Mouse (Mus musculus): ENCODE measurements around the gene Haus2. TPM values are rescaled to one million over a fixed set of nuclear protein-coding genes. Genes with fewer than 3 reads are reported as not detected.

Haus2 gene
- polyA plus RNA-seq, 3 experiments from 2014 or later = 15.6 to 19.5 (median 18.0) TPM

DNA sequence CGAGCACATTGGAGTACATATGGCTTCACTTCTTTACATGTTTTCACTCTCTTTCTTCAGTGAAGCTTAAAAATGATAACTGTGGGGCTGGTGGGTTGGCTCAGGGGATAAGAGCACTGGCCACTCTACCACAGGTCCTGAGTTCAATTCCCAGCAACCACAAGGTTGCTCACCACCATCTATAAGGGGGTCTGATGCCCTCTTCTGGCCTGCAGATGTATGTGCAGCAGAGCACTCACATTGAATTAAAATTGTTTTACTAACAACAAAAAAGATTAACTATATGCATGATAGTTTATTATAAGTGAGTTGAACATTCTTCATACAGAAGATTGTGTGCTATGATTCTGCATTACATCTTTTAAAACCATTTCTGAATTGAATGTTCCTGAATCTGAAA, 10.4 kb downstream of the Haus2 start:
- ATAC-seq = no peak

DNA sequence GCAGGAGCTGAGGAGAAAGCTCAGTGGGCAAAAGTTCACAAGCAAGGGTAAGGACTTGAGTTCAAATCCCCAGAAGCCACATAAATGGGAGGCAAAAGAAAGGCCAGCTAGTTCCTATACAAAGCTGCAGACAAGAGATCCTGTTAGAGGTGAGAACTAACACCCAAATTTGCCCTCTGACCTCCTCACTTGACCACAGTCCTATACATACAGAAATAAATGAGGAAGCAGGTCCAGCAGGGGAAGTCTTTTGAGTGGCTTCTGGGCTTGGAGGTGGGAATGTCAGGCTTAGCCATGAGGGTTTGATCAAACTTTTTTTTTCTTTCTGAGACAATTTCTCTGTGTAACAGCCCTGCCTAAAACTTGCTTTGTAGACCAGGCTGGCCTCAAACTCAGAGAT, 13.7 kb downstream of the Haus2 start:
- ATAC-seq = no peak

DNA sequence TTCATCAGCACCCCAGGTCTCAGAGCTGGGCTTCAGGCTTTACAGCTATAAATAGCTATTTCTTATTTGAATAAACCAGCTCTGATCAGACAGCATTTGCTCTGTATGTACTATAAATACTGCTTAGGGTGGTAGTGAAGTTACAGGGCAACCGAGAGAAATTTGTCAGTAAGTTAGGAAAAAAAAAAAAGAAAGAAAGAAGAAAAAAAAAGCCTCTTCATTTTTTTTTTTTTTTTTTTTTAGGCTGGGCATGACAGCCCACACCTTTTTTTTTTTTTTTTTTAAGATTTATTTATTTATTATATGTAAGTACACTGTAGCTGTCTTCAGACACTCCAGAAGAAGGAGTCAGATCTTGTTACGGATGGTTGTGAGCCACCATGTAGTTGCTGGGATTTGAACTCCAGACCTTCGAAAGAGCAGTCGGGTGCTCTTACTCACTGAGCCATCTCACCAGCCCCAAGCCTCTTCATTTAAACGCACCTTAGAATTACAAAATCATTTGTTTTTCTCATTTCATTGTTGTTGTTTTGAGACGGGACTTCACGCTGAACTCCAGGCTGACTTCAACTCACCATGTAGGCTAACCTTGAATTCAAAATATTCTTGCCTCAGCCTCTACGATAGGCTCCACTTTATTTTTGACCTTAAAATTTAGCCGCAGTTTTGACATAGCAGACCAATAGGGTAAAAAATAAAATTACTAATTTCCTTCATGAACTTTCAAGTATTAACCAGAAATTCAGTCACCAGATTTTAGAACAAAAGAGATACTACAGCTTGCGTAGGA, 19.1 kb downstream of the Haus2 start:
- no peak for ATAC-seq

DNA sequence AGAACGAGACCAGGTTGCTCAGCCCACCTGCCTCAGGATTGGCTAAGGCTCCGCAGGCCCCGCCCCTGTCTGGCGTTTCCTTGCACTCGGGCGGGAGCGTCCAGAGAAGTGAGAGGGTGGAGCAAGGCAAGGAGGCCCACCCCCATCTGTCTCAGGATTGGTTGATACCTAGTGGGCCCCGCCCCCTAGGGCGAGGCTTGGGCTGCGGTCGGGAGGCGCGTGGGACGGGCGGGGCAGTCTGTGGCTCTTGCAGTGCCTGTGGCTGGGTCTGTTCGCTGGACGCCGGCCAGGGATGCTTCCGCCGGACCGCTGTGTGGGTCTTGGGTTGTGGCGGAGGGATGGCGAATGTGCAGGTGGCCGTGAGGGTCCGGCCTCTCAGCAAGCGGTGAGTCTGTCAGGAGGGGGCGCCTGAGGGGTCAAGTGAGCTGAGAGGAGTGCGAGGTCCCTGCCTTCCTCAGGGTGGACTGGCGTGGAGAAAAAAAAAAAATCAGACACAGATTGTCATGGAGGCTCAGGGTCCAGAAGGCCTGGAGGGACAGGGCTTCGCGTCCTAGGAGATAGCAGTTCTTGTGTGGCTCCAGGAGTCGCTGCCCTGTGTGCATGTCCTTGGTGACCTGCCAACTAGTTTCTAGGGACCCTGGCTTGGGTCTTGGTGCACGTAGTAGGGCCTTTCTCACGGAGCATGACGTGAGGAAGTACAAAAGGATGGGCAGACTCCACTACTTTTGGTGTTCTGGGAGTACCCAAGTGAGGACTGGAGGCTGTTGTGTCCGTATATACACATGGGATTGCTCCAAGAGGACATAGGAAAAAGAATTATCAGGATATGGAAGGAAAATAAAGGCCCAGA, 19.9 kb downstream of the Haus2 start, which contains the start of gene Stard9:
Gene Stard9, plus strand, starts transcription at position 236 of the 850 bp plus-strand sequence.
- ATAC-seq = peak; percentile 100

DNA sequence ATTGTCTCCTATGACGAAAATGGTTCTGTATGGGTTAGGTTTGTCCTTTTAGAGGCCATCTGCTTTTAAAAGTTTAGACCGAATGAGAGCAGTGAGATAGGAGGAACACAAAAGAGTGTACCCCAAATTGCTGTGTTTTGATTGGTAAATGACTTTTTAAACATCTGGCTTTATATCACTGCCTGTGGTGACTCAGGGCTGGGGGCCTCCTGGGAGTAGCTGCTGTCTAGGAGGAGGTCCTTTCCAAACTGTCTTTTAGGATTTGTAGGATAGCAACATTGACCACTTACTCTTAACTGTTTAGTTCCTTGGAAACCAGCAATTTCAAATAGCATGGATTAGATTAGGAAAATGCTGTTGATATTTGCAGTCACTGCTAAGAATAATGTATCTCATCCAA, 21.1 kb downstream of the Haus2 start:
- no peak for ATAC-seq

DNA sequence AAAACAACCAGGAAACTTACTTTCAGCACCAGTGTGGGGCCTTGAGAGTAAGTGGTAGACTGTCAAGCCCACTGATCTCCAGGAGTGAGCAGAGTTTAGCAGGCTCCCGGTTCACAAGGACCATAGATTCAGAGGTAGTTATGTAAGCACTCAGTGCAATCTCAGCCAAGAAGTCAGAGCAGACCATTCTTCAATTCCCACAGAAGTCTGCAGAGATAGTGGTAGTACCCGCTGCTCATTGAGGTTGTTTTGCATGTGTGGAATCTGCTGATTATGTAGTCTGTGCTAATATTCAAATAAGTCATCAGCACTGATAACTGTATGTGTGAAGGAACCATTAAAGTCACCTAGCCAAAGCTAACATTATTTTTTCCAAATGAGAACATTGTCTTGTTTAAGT, 21.5 kb downstream of the Haus2 start:
- ATAC-seq = no peak

DNA sequence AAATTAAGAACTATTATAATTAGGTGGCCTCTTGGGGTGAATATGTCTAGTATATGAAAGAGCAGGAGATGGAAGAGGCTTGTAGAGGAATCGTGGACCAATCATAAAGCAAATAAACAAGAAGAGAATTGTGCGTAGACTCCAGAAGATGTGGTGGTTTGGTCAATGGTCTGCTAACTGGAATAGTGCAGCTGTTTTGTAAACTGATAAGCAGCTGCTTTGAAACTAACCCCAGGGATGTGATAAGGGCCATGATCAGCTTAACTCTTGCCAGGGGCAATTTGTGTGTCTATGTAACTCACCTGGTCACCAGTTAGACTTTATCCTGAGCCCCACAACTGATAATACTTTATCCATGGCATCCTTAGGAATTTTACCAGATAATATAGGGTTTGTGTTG, 22.3 kb downstream of the Haus2 start:
- no peak for ATAC-seq

DNA sequence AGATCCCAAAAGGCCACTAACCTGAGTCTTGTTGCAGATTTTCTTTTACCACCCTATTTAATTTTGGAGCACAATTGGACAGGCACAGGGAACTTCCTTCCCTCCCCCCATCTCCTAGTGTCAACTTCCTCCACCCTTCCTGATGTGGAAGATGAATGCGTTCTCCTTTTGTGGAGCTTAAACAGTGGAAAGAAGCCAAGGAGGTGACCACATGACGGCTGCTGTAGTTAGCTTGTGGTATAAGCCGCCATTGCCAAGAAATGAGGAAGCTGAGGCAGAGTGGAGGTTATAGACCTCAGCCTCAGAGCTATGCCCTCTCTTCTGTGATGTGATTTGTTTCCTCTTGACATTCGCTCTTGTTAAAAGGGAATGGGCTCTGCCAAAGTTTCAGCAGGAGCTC, 22.8 kb downstream of the Haus2 start:
- no peak for ATAC-seq

DNA sequence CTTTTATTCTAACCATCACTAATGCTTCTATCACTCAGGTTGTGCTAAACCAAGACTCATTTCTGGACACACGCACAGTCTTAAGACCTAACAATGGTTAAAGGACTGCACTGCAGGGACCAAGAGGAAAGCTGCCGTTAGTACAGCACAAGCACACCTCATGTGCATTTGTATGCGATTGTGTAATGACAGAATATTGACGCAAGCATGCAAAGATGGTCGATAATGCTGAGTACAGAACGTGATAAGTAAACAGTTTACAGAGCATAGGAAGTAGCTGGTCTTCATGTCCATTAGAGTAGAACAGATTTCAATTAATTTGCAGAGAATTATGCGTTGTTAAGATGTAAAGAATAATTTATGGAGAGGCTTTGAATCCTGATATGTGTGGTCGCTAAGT, 31.7 kb downstream of the Haus2 start:
- no peak for ATAC-seq

DNA sequence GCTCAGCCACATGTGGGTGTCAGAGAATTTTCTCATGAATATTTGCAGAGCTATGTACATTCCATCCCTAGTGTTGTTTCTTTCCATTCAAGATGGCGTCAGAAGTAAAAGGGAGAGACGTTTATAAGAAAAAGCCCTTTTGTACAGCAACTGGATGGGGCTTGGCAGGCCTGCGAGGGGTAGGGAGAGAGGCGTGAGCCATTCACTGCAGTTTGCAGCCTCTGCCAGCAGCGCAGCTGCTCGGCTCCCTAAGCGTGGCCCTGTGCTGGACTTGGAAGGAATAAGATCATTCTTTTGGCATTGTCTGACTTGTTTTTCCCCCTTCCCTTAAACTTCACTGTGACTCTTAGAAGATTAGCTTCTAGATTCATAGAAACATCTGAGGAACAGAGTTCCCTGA, 34.7 kb downstream of the Haus2 start:
- no peak for ATAC-seq

DNA sequence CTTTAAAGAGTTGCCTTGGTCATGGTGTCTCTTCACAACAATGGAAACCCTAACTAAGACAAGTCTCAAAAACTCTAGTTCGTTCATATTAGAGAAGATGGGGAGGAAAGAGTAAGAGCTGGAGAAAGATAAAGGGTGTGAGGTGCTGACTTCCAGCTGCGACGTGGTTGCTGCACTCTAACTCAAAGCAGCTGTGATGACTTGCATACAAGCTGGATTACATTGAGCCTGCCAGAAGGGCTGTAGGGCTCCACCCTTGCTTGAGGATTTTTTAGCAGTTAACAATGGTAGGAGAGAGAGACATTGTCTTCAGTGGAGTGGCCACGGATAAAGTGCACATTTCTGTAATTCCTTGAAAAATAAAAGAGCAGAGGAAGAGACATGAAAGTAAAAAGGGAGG, 37.6 kb downstream of the Haus2 start:
- ATAC-seq = no peak

DNA sequence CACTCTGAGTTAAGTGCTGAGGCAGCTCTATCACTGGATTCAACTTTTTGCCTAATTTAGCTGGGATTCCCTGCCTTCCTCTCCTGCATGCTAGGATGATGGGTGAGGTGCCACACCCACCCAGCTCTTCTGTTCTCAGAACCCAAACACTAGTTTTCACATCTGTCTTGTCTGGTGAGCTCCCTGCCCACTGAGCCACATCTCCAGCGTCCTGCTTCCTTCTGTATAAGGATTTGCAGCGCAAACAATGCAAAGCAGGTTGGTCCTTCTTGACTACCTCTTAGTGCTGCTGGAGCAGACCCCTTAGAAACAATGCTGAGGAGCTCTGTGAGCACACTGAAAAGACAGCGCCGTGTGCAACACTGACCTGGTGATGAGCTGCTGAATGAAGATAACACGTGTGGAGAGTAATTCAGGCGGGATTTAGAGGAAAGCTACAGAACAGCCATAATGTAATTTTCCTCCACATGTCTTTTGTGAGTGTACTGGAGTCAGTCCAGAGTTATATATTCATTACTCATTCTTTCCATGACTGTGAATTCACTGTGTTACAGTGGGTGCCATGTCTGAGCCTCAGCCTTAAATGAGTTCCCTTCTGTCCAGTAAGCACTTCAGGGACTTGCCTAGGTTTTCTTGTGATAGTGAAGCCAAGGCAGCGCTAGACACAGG, 43.2 kb downstream of the Haus2 start:
- no peak for ATAC-seq

DNA sequence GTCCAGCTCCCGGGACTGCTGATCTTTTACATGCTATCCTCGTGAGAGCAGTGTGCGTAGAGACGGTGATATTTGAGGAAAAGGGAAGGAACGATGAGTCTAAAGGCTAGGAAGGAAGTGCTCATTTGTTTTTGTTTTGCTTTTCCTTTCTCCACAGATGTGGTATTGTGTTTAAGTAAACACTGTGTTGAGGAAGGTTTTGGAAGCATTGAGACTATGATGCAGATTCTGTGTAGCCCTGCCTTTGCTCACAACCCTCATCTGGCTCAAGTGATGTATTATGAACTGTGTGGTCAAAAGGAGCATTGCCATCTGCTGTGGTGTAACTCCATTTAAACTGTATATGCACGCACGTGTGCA, 43.7 kb downstream of the Haus2 start:
- no peak for ATAC-seq

DNA sequence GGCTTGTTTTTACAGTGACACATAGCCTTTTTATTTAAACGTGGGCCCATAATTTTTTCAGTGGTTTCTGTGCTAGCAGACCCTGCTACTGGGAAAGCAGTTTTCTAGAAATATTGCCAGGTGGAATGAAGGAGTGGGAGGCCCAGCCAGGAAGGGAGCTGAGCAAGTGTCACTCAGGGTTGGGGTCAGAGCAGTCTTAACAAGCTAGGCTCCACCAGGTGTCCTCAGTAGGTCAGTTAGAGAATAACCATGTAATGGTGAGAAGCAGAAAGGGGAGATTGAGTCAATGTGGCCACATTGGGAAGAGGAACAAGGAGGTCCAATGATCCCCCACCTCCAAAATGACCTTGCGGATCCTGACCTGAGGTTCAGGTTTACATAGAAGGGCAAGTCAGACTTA, 45.5 kb downstream of the Haus2 start:
- ATAC-seq = no peak

DNA sequence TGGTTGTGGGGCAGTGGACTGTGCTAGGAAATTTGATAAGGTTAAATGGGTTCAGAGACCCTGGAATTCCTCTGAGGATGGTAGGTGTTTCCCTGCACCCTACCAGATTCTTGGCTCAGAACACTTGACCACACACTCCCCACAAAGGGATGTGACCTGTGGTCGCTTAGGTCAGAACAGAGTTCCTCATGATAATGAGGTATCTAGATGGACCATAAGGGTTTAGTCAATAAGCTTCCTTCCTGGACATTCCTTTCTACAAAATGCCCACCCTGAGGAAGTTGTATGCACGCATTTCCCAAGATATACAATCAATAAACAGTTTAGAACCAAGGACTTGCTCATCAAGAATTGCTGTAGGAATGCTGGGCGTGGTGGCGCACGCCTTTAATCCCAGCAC, 46.7 kb downstream of the Haus2 start:
- ATAC-seq = no peak

DNA sequence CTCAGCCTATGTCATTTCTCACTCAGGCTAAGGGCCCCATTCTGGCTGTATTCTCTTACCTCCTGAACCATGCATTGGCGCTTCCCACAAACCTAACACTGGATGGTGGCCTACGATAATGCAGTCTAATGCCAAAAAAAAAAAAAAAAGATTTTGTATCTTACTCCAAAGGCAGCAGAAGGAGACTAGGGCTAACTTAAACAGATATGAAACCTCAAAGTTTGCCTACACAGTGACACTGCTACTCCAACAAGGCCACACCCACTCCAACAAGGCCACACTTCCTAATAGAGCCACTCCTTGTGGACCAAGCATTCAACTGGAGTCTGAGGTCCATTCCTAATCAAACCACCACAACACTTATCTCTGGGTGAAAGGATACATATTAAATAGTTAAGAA, 47.5 kb downstream of the Haus2 start:
- ATAC-seq = no peak

DNA sequence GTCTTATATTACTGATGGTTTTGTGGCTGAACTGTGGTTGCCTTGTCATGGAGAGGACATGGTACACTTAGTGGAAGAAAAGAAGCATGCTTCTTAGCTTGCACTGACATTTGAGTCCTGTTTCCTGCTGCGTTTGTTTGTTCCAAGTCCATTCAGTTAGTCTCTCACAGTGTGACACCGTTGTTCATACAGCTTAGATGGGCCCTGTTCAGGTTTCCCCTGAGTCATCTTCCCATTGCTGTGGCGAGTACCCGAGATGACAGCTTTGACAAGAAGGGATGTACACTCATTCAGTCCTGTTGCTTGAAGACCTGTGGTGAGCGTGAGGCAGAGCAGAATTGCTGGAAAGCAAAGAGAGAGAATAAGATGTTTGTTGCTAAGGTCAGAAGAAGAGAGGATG, 49.3 kb downstream of the Haus2 start:
- ATAC-seq = no peak

DNA sequence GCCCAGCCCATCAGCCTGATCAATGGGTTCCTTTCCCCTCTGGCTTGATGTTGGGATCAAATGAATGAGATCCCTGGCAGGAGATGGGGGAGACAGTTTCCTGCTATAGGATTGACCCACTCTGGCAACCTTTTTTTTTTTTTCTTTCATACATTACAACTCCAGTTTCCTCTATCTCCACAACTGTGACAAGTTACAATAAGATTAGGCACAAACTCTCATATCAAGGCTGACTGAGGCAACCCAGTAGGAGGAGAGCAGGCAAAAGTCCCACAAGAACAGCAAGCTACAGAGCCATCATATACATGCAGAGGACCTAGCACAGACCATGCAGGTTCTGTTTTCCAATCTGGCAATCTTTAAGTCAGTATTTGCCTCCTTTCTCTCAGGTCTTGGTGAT, 50.1 kb downstream of the Haus2 start:
- no peak for ATAC-seq

DNA sequence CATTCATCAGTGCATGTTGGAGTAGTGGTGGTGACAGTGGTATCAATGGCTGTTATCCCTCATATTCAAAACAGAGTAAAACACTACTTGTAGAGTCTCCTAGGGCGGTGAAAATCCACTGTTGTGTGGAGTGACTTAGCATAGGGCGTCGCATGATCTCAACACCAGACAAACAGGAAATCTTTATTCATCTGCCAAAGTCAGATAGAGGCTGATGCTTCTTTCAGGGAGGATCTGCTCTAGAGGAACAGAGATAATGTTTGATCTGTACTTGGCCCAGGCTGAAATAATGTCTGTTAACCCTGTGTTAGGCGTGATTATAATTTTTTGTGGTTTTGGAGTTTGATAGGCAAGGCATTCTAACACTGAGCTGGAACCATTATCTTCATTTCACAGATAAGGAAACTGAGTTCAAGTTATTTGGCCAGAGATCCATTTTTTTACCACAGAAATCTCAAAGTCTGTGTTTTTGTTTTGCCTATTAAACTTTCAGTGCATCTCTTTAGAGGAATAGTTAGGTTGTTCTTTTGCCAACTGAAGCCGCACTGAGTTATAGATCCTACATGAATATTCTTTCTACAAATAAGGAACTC, 51.4 kb downstream of the Haus2 start:
- no peak for ATAC-seq

DNA sequence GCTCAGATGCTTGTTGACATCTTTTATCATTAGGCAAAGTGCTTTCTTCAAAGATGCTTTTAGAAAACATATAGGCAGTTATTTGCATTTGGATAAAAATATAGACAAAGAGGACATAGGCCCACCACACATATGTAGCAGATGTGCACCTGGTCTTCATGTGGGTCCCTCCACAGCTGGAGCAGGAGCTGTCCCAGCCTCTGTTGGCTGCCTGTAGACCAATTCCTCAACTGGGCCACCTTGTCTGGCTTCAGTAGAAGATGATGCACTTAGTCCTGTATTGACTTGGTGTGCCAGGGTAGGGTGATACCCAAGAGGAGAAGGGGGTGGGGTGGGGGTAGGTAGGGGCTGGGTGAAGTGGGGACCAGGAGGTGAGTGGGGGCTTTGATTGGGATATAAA, 53.6 kb downstream of the Haus2 start:
- ATAC-seq = no peak

DNA sequence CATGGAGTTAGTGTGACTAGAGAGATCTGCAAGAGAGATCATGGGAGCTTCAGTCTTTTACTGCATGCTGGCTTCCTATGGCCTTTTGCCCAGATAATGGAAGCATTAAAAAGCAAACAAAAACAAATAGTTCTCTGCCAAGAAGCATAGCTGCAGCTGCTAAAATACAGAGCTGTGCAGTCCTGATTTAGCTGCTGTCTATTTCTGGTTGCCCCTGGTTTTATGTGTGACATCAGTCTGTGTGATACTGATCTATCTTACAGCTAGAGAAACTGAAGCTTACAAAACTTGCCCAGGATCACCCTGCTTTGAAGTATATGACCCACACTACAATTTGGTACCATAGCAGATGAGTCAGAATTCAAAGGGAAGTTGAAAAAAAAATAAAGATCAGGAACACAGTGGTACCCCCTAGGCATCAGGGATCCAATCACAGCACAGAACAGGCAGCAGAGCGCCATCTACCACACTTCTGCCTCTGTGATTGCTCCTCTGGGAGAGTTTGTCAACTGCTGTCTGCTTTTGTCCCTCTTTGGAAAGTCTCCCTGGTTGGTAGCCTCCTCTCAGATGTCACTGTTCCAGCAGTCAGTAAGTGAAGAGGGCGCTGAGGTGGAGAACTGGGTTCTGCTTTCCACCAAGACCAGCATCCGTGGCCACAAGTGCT, 54.4 kb downstream of the Haus2 start:
- ATAC-seq = no peak

DNA sequence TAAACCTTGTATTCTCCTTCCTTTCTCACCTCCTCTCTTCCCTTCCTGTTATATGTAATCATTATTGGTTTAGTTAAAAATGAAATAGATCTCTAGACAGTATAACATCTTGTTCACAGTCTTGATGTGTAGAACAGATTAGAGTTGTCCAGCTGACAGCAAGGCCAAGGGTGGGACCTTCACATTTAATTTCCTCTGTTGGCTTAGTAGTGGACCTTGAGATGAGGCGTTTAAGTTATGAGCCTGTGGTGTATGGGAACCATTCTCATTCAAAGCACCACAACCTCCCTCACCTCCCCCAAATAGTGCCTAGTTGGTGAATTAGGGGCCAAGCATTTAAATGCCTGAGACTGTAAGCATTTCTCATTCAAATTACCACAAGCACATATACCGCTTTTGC, 58.3 kb downstream of the Haus2 start:
- no peak for ATAC-seq

DNA sequence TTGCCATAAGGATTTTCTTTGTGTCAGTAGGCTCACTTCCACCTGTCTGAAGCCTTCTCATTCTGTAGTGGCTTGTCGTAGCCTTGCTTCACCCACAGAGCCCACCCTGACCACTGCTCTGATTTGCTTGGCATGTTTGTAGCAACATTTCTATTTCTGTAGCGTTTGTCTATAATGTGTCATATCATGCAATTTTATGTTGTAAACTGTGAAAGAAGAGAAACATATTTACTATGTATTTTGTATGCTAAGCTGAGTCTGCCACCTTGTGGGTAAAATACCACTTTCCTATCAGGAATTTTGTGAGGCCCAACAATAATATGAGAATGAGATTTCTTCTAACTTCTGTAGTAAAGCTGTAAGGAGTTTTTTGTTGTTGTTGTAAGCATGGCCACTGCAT, 61.1 kb downstream of the Haus2 start:
- ATAC-seq = no peak
